Mouse (Mus musculus): ENCODE results near the gene Mob3b.

DNA sequence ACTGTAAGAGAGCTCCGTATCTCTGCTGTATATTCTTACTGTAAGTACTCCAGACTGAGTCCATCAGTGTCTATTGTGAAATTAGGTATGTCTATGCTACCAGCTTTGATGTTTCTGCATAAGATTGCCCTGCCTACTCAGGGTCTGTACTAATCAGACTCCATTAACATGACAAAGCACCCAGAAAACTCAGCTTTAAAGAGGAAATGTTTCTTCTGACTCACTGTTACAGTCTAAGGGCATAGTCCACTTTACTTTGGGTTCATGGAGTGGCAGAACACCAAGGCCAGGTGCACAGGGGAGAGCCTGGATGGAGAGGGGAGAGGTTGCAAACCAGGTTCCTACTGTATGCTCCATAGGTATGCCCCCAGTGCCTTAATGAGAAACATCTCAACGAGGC is 46.4 kb upstream of the Mob3b start:
- TF ChIP-seq GATA1 (IDR thresholded peaks at IDR 0.05; ENCODE audit: low read length) = no peak
- TF ChIP-seq TAL1 (IDR thresholded peaks at IDR 0.05; ENCODE audit: low read length) = no peak

Measured in erythroblast, embryonic 14.5 days (primary cell).